Mouse (Mus musculus) liver, embryonic 16.5 days (tissue): ENCODE results near the gene Adgre1. TPM values are rescaled to one million over a fixed set of nuclear protein-coding genes. Genes with fewer than 3 reads are reported as not detected.

ENCODE experiments used
- ATAC-seq: fragments of 200-750 bp; cut with Nextera tagmentation; 2 replicates; pipeline ENCODE4 v1.8.0; 2017; ENCODE audit warnings: low read depth, mild to moderate bottlenecking, moderate number of reproducible peaks, moderate library complexity
- H3K27ac ChIP-seq: fragments of 300-500 bp; sonication (generic); 2 replicates; pipeline ENCODE4 v1.5.1; 2014; ENCODE audit warnings: mild to moderate bottlenecking, low read length
- H3K27me3 ChIP-seq: fragments of 300-500 bp; sonication (generic); 2 replicates; pipeline ENCODE4 v1.6.1; 2014; ENCODE audit warnings: low read depth, low read length, mixed read lengths; ENCODE audit not compliant: control insufficient read depth, insufficient read depth
- H3K36me3 ChIP-seq: fragments of 300-500 bp; sonication (generic); 2 replicates; pipeline ENCODE4 v1.6.1; 2014; ENCODE audit warnings: mild to moderate bottlenecking; ENCODE audit not compliant: control insufficient read depth, insufficient read depth
- H3K4me1 ChIP-seq: fragments of 300-500 bp; sonication (generic); 2 replicates; pipeline ENCODE4 v1.6.1; 2014; ENCODE audit warnings: low read depth, low read length, mixed read lengths; ENCODE audit not compliant: control insufficient read depth
- H3K4me2 ChIP-seq: fragments of 300-500 bp; sonication (generic); 2 replicates; pipeline ENCODE4 v1.6.1; 2014; ENCODE audit warnings: low read depth, low read length, mixed read lengths
- H3K4me3 ChIP-seq: fragments of 300-500 bp; sonication (generic); 2 replicates; pipeline ENCODE4 v1.5.1; 2014; ENCODE audit warnings: low read depth, mild to moderate bottlenecking, low read length
- H3K9ac ChIP-seq: fragments of 300-500 bp; sonication (generic); 2 replicates; pipeline ENCODE4 v1.6.1; 2014; ENCODE audit warnings: low read depth, low read length
- H3K9me3 ChIP-seq: fragments of 300-500 bp; sonication (generic); replicated peaks from 2 replicates; pipeline ENCODE4 v1.6.1; 2016; ENCODE audit warnings: low read length; ENCODE audit not compliant: control insufficient read depth
- WGBS: fragments of 180-500 bp; shearing (Covaris S2); extraction: QIAGEN DNeasy Blood & Tissue Kit; methylation state at CpG from one replicate; pipeline ENCODE4 v1.1.7; 2014; ENCODE audit not compliant: insufficient replicate concordance; 5-methylcytosine and 5-hydroxymethylcytosine counted together
- polyA plus RNA-seq: library from polyadenylated mRNA; unstranded; fragments of >200 nt; fragmentation: Nextera tagmentation; extraction: Ambion mirVana; gene quantifications from 2 replicates; pipeline ENCODE4 v1.2.1, GENCODE M21; 2015

Gene Adgre1
- polyA plus RNA-seq, 1 experiment from 2014 or later: 29.4 TPM

- 7% methylated on average over 11 of the region's 11 CpGs for WGBS
- H3K9me3 ChIP-seq: no peaks in the 10 kb centered on the region
These were observed 22.7 kb upstream of the Adgre1 start for GRCm38 (mm10) chr17:57335673-57336303.

GRCm38 (mm10) chr17:57337996-57338395, 20.5 kb upstream of the Adgre1 start:
- Histone ChIP-seq H3K4me1 (no peaks in the 10 kb centered on the region; the same call in 1 of the 2 replicates), H3K4me2 (no peak overlapping the region), H3K27me3 (no peaks in the 10 kb centered on the region), H3K36me3 (no peaks in the 10 kb centered on the region), H3K9ac (no peak overlapping the region), H3K9me3 (no peaks in the 10 kb centered on the region), H3K27ac (no peak overlapping the region), H3K4me3 (no peak overlapping the region)
- ATAC-seq: no peak
- WGBS: 44% methylated on average over 10 of the region's 10 CpGs

More at GRCm38 (mm10) chr17:57335673-57336303, 22.7 kb upstream of the Adgre1 start:
- Histone ChIP-seq H3K9ac (no peak overlapping the region), H3K4me2 (no peak overlapping the region), H3K36me3 (no peaks in the 10 kb centered on the region), H3K27ac (no peak overlapping the region), H3K4me3 (no peak overlapping the region), H3K27me3 (no peaks in the 10 kb centered on the region), H3K4me1 (no peaks in the 10 kb centered on the region; the same call in 1 of the 2 replicates)
- ATAC-seq: peak; percentile 62

GRCm38 (mm10) chr17:57339298-57339697, 19.2 kb upstream of the Adgre1 start:
- Histone ChIP-seq H3K9ac (no peak overlapping the region), H3K4me1 (no peaks in the 10 kb centered on the region; the same call in 1 of the 2 replicates), H3K27me3 (no peaks in the 10 kb centered on the region), H3K36me3 (no peaks in the 10 kb centered on the region), H3K4me2 (no peak overlapping the region), H3K9me3 (no peaks in the 10 kb centered on the region), H3K4me3 (no peak overlapping the region), H3K27ac (peak overlapping the region; percentile 38; the same call in 1 of the 2 replicates)
- 43% methylated on average over 9 of the region's 9 CpGs for WGBS
- ATAC-seq: no peak

- Histone ChIP-seq H3K4me3 (no peak overlapping the region), H3K9ac (no peak overlapping the region), H3K36me3 (no peaks in the 10 kb centered on the region), H3K27me3 (no peaks in the 10 kb centered on the region), H3K9me3 (no peaks in the 10 kb centered on the region), H3K4me2 (no peak overlapping the region), H3K27ac (no peak overlapping the region), H3K4me1 (no peaks in the 10 kb centered on the region)
- WGBS: 30% methylated on average over 4 of the region's 4 CpGs
- peak; percentile 27; the same call in 1 of the 2 replicates for ATAC-seq
These were observed 16.9 kb upstream of the Adgre1 start for GRCm38 (mm10) chr17:57341568-57341967.

- Histone ChIP-seq H3K9ac (no peak overlapping the region), H3K9me3 (no peaks in the 10 kb centered on the region), H3K36me3 (no peaks in the 10 kb centered on the region), H3K4me1 (no peaks in the 10 kb centered on the region), H3K27ac (peak overlapping the region; percentile 59; the same call in 1 of the 2 replicates), H3K27me3 (no peaks in the 10 kb centered on the region), H3K4me2 (no peak overlapping the region), H3K4me3 (no peak overlapping the region)
- WGBS: 13% methylated on average over 2 of the region's 2 CpGs
- ATAC-seq: no peak
These were observed 14.3 kb upstream of the Adgre1 start for GRCm38 (mm10) chr17:57344029-57344707.

GRCm38 (mm10) chr17:57347017-57347416, 11.5 kb upstream of the Adgre1 start:
- Histone ChIP-seq H3K4me3 (no peak overlapping the region), H3K27ac (peak overlapping the region; percentile 44; the same call in 1 of the 2 replicates), H3K36me3 (no peaks in the 10 kb centered on the region), H3K4me2 (no peak overlapping the region), H3K27me3 (no peaks in the 10 kb centered on the region), H3K4me1 (no peaks in the 10 kb centered on the region), H3K9ac (no peak overlapping the region), H3K9me3 (no peaks in the 10 kb centered on the region)
- WGBS: 13% methylated on average over 6 of the region's 6 CpGs
- ATAC-seq: peak; percentile 37; the same call in 1 of the 2 replicates

GRCm38 (mm10) chr17:57347781-57348180, 10.7 kb upstream of the Adgre1 start:
- Histone ChIP-seq H3K27me3 (no peaks in the 10 kb centered on the region), H3K4me2 (no peak overlapping the region), H3K27ac (peak overlapping the region; percentile 7; the same call in 1 of the 2 replicates), H3K9ac (no peak overlapping the region), H3K36me3 (no peaks in the 10 kb centered on the region), H3K4me3 (no peak overlapping the region), H3K4me1 (no peaks in the 10 kb centered on the region), H3K9me3 (no peaks in the 10 kb centered on the region)
- ATAC-seq: no peak
- WGBS: 52% methylated on average over 2 of the region's 2 CpGs

GRCm38 (mm10) chr17:57349067-57349466, 9.4 kb upstream of the Adgre1 start:
- no peak overlapping the region for H3K9ac ChIP-seq
- ATAC-seq: no peak
- H3K4me3 ChIP-seq: no peak overlapping the region
- no peaks in the 10 kb centered on the region for H3K4me1 ChIP-seq
- H3K27me3 ChIP-seq: no peaks in the 10 kb centered on the region
- no peaks in the 10 kb centered on the region for H3K36me3 ChIP-seq
- no peak overlapping the region for H3K4me2 ChIP-seq
- WGBS: 59% methylated on average over 5 of the region's 5 CpGs
- no peaks in the 10 kb centered on the region for H3K9me3 ChIP-seq
- H3K27ac ChIP-seq: no peak overlapping the region

GRCm38 (mm10) chr17:57350212-57350611, 8.3 kb upstream of the Adgre1 start:
- Histone ChIP-seq H3K4me3 (no peak overlapping the region), H3K4me1 (no peaks in the 10 kb centered on the region), H3K27ac (no peak overlapping the region), H3K9ac (no peak overlapping the region), H3K4me2 (no peak overlapping the region), H3K36me3 (no peaks in the 10 kb centered on the region), H3K9me3 (no peaks in the 10 kb centered on the region), H3K27me3 (no peaks in the 10 kb centered on the region)
- no peak for ATAC-seq
- 61% methylated on average over 5 of the region's 5 CpGs for WGBS
